Mouse (Mus musculus): Measurements from ENCODE around the gene Stard3.
A peak's percentile ranks its signal among the peaks of the same experiment; 100 is the strongest.

The Stard3 gene

GRCm38 (mm10) chr11:98358161-98359083 lies at the start of gene Stard3:
Stard3 (plus strand) TSS chr11:98358368.
- DNase-seq: peak; percentile 94

- DNase-seq: peak; percentile 38
These were observed 44.3 kb upstream of the Stard3 start for GRCm38 (mm10) chr11:98313790-98314323.

GRCm38 (mm10) chr11:98317479-98317878 lies 40.7 kb upstream of the Stard3 start:
- DNase-seq: no peak

GRCm38 (mm10) chr11:98318421-98319116 lies 39.6 kb upstream of the Stard3 start:
- DNase-seq: no peak

- no peak for DNase-seq
These were observed 39.0 kb upstream of the Stard3 start for GRCm38 (mm10) chr11:98319120-98319519.

GRCm38 (mm10) chr11:98319544-98319943 lies 38.6 kb upstream of the Stard3 start:
- no peak for DNase-seq

GRCm38 (mm10) chr11:98319944-98320343 lies 38.2 kb upstream of the Stard3 start:
- no peak for DNase-seq

- DNase-seq: no peak
These were observed 37.8 kb upstream of the Stard3 start for GRCm38 (mm10) chr11:98320381-98320780.

GRCm38 (mm10) chr11:98320806-98321676 lies 37.1 kb upstream of the Stard3 start:
- no peak for DNase-seq

GRCm38 (mm10) chr11:98321677-98322003 lies 36.5 kb upstream of the Stard3 start:
- DNase-seq: no peak

GRCm38 (mm10) chr11:98322159-98322558 lies 36.0 kb upstream of the Stard3 start:
- no peak for DNase-seq

- no peak for DNase-seq
These were observed 34.9 kb upstream of the Stard3 start for GRCm38 (mm10) chr11:98323136-98323866.

GRCm38 (mm10) chr11:98323933-98324332 lies 34.2 kb upstream of the Stard3 start:
- no peak for DNase-seq

- no peak for DNase-seq
These were observed 32.9 kb upstream of the Stard3 start for GRCm38 (mm10) chr11:98325191-98325820.

- no peak for DNase-seq
These were observed 32.3 kb upstream of the Stard3 start for GRCm38 (mm10) chr11:98325821-98326218.

- no peak for DNase-seq
These were observed 31.4 kb upstream of the Stard3 start for GRCm38 (mm10) chr11:98326741-98327135.

- DNase-seq: no peak
These were observed 30.8 kb upstream of the Stard3 start for GRCm38 (mm10) chr11:98327136-98328030.

- DNase-seq: no peak
These were observed 30.2 kb upstream of the Stard3 start for GRCm38 (mm10) chr11:98328031-98328370.

GRCm38 (mm10) chr11:98328371-98329069 lies 29.6 kb upstream of the Stard3 start:
- DNase-seq: no peak
